Mouse (Mus musculus) stomach, embryonic 15.5 days (tissue): ENCODE measurements around the gene 2510002D24Rik. TPM values are rescaled to one million over a fixed set of nuclear protein-coding genes. Genes with fewer than 3 reads are reported as not detected.

Experiments
- ATAC-seq: fragments of 200-750 bp; cut with Nextera tagmentation; 2 replicates; pipeline ENCODE4 v1.8.0; 2017; ENCODE audit warnings: low read depth, moderate number of reproducible peaks, moderate TSS enrichment; ENCODE audit not compliant: insufficient read depth, low FRiP score
- H3K27ac ChIP-seq: fragments of 300-500 bp; sonication (generic); 2 replicates; pipeline ENCODE4 v1.5.1; 2015; ENCODE audit warnings: mild to moderate bottlenecking, inconsistent platforms
- H3K27me3 ChIP-seq: fragments of 300-500 bp; sonication (generic); replicated peaks from 2 replicates; pipeline ENCODE4 v1.6.1; 2015; ENCODE audit warnings: inconsistent platforms
- H3K36me3 ChIP-seq: fragments of 300-500 bp; sonication (generic); 2 replicates; pipeline ENCODE4 v1.6.1; 2015; ENCODE audit warnings: inconsistent platforms
- H3K4me1 ChIP-seq: fragments of 300-500 bp; sonication (generic); 2 replicates; pipeline ENCODE4 v1.6.1; 2015; ENCODE audit warnings: inconsistent platforms
- H3K4me2 ChIP-seq: fragments of 300-500 bp; sonication (generic); 2 replicates; pipeline ENCODE4 v1.6.1; 2015; ENCODE audit warnings: mild to moderate bottlenecking, inconsistent platforms
- H3K4me3 ChIP-seq: fragments of 300-500 bp; sonication (generic); replicated peaks from 2 replicates; pipeline ENCODE4 v1.5.1; 2015; ENCODE audit warnings: inconsistent platforms
- H3K9ac ChIP-seq: fragments of 300-500 bp; sonication (generic); 2 replicates; pipeline ENCODE4 v1.6.1; 2015; ENCODE audit warnings: inconsistent platforms
- H3K9me3 ChIP-seq: fragments of 300-500 bp; sonication (generic); 2 replicates; pipeline ENCODE4 v1.6.1; 2016; ENCODE audit warnings: inconsistent platforms
- WGBS: fragments of 180-500 bp; shearing (Covaris S2); methylation state at CpG from one replicate; pipeline ENCODE4 v1.1.7; 2015; 5-methylcytosine and 5-hydroxymethylcytosine counted together
- polyA plus RNA-seq: library from polyadenylated mRNA; unstranded; fragments of >200 nt; fragmentation: Nextera tagmentation; extraction: Ambion mirVana; gene quantifications from 2 replicates; pipeline ENCODE4 v1.2.1, GENCODE M21; 2015

2510002D24Rik gene
- polyA plus RNA-seq = 45.2 and 53.6 TPM in 2 replicates

- Histone ChIP-seq H3K9ac (peak within 1 kb of the TSS; percentile 79), H3K27me3 (no peaks in the 10 kb centered on the region), H3K4me3 (peak within 1 kb of the TSS; percentile 92), H3K4me1 (no peaks in the 10 kb centered on the region), H3K27ac (peak within 1 kb of the TSS; percentile 70; the same call in 1 of the 2 replicates), H3K9me3 (no peaks in the 10 kb centered on the region), H3K36me3 (peaks cover 24% of the 10 kb centered on the region), H3K4me2 (peak within 1 kb of the TSS; percentile 62)
- peak; percentile 99 for ATAC-seq
- WGBS = under 1% methylated on average over 45 of the region's 46 CpGs
Measured at GRCm38 (mm10) chr16:18836468-18837208, at the start of gene 2510002D24Rik, which contains the start of gene Gm28539. 2510002D24Rik (plus strand) TSS chr16:18836578. Gm28539 (plus strand) TSS chr16:18836584.

GRCm38 (mm10) chr16:18786652-18787051 lies 49.7 kb upstream of the 2510002D24Rik start:
- no peak for ATAC-seq
- WGBS = 94% methylated on average over 10 of the region's 10 CpGs
- no peaks in the 10 kb centered on the region for H3K9me3 ChIP-seq

GRCm38 (mm10) chr16:18788627-18789406 lies 47.6 kb upstream of the 2510002D24Rik start:
- Histone ChIP-seq H3K27me3 (no peaks in the 10 kb centered on the region), H3K27ac (no peak overlapping the region), H3K9ac (no peak overlapping the region), H3K9me3 (no peaks in the 10 kb centered on the region), H3K4me2 (no peak overlapping the region), H3K4me1 (no peaks in the 10 kb centered on the region), H3K4me3 (no peak overlapping the region), H3K36me3 (peaks cover 19% of the 10 kb centered on the region)
- WGBS = 85% methylated on average over 10 of the region's 10 CpGs
- ATAC-seq = no peak

More at GRCm38 (mm10) chr16:18786652-18787051, 49.7 kb upstream of the 2510002D24Rik start:
- no peaks in the 10 kb centered on the region for H3K27me3 ChIP-seq
- H3K4me1 ChIP-seq = no peaks in the 10 kb centered on the region
- no peak overlapping the region for H3K9ac ChIP-seq
- peaks cover 17% of the 10 kb centered on the region; the same call in 1 of the 2 replicates for H3K36me3 ChIP-seq
- no peak overlapping the region for H3K27ac ChIP-seq
- H3K4me2 ChIP-seq = no peak overlapping the region
- H3K4me3 ChIP-seq = no peak overlapping the region

GRCm38 (mm10) chr16:18795223-18795899 lies 41.0 kb upstream of the 2510002D24Rik start:
- H3K4me2 ChIP-seq = no peak overlapping the region
- no peak overlapping the region for H3K9ac ChIP-seq
- H3K36me3 ChIP-seq = peaks cover 31% of the 10 kb centered on the region
- no peaks in the 10 kb centered on the region for H3K27me3 ChIP-seq
- H3K4me1 ChIP-seq = no peaks in the 10 kb centered on the region
- no peak for ATAC-seq
- WGBS = 93% methylated on average over 11 of the region's 11 CpGs
- no peaks in the 10 kb centered on the region for H3K9me3 ChIP-seq
- no peak overlapping the region for H3K27ac ChIP-seq
- no peak overlapping the region for H3K4me3 ChIP-seq

- 86% methylated on average over 7 of the region's 7 CpGs for WGBS
- no peak overlapping the region for H3K27ac ChIP-seq
- H3K36me3 ChIP-seq = peaks cover 39% of the 10 kb centered on the region
Measured at GRCm38 (mm10) chr16:18796645-18797044, 39.7 kb upstream of the 2510002D24Rik start.

GRCm38 (mm10) chr16:18798151-18798550 lies 38.2 kb upstream of the 2510002D24Rik start:
- Histone ChIP-seq H3K4me2 (no peak overlapping the region), H3K4me3 (no peak overlapping the region), H3K36me3 (peaks cover 37% of the 10 kb centered on the region), H3K4me1 (no peaks in the 10 kb centered on the region), H3K9ac (no peak overlapping the region), H3K27me3 (no peaks in the 10 kb centered on the region), H3K9me3 (no peaks in the 10 kb centered on the region), H3K27ac (no peak overlapping the region)
- ATAC-seq = no peak
- WGBS = 91% methylated on average over 5 of the region's 5 CpGs

More at GRCm38 (mm10) chr16:18796645-18797044, 39.7 kb upstream of the 2510002D24Rik start:
- Histone ChIP-seq H3K4me2 (no peak overlapping the region), H3K4me3 (no peak overlapping the region), H3K9ac (no peak overlapping the region), H3K4me1 (no peaks in the 10 kb centered on the region), H3K9me3 (no peaks in the 10 kb centered on the region), H3K27me3 (no peaks in the 10 kb centered on the region)
- ATAC-seq = no peak

GRCm38 (mm10) chr16:18798841-18799240 lies 37.5 kb upstream of the 2510002D24Rik start:
- Histone ChIP-seq H3K4me1 (no peaks in the 10 kb centered on the region), H3K9ac (no peak overlapping the region), H3K27ac (no peak overlapping the region), H3K36me3 (peaks cover 32% of the 10 kb centered on the region), H3K4me2 (no peak overlapping the region), H3K27me3 (no peaks in the 10 kb centered on the region), H3K9me3 (no peaks in the 10 kb centered on the region), H3K4me3 (no peak overlapping the region)
- 67% methylated on average over 2 of the region's 2 CpGs for WGBS
- no peak for ATAC-seq

- no peak overlapping the region for H3K4me2 ChIP-seq
- 96% methylated on average over 2 of the region's 2 CpGs for WGBS
- H3K9me3 ChIP-seq = no peaks in the 10 kb centered on the region
- no peak for ATAC-seq
- no peaks in the 10 kb centered on the region for H3K27me3 ChIP-seq
- H3K9ac ChIP-seq = no peak overlapping the region
- 0 out of 2 replicates have a peak, but pooled peaks cover 4% of the 10 kb centered on the region for H3K4me1 ChIP-seq
- H3K4me3 ChIP-seq = no peak overlapping the region
- peaks cover 27% of the 10 kb centered on the region for H3K36me3 ChIP-seq
- no peak overlapping the region for H3K27ac ChIP-seq
Measured at GRCm38 (mm10) chr16:18805746-18806145, 30.6 kb upstream of the 2510002D24Rik start.

GRCm38 (mm10) chr16:18809001-18809400 lies 27.4 kb upstream of the 2510002D24Rik start:
- WGBS = 92% methylated on average over 5 of the region's 5 CpGs
- Histone ChIP-seq H3K36me3 (peaks cover 23% of the 10 kb centered on the region), H3K4me1 (peaks cover 16% of the 10 kb centered on the region), H3K27ac (no peak overlapping the region), H3K27me3 (no peaks in the 10 kb centered on the region), H3K4me2 (no peak overlapping the region), H3K9me3 (no peaks in the 10 kb centered on the region), H3K9ac (no peak overlapping the region), H3K4me3 (no peak overlapping the region)
- no peak for ATAC-seq

GRCm38 (mm10) chr16:18811032-18811431 lies 25.3 kb upstream of the 2510002D24Rik start:
- H3K9me3 ChIP-seq = no peaks in the 10 kb centered on the region
- peak overlapping the region; percentile 88 for H3K4me2 ChIP-seq
- 4% methylated on average over 5 of the region's 5 CpGs for WGBS
- H3K27me3 ChIP-seq = no peaks in the 10 kb centered on the region
- H3K4me1 ChIP-seq = peaks cover 16% of the 10 kb centered on the region
- H3K9ac ChIP-seq = peak overlapping the region; percentile 55
- peaks cover 21% of the 10 kb centered on the region for H3K36me3 ChIP-seq
- ATAC-seq = peak; percentile 24; the same call in 1 of the 2 replicates
- peak overlapping the region; percentile 42; the same call in 1 of the 2 replicates for H3K27ac ChIP-seq
- H3K4me3 ChIP-seq = peak overlapping the region; percentile 64
